Mouse (Mus musculus) right cerebral cortex, postnatal 25 days (tissue): ENCODE results near the gene Cst12.
A peak's percentile ranks its signal among the peaks of the same experiment; 100 is the strongest.
"Not testable (repeated sequence)": the region's sequence is repeated elsewhere in the genome, so short reads cannot be mapped to it uniquely, and the experiment has no call there.

Source experiments
- DNase-seq: peaks from one replicate; pipeline ENCODE4 v3.0.0; 2022

The Cst12 gene

DNA sequence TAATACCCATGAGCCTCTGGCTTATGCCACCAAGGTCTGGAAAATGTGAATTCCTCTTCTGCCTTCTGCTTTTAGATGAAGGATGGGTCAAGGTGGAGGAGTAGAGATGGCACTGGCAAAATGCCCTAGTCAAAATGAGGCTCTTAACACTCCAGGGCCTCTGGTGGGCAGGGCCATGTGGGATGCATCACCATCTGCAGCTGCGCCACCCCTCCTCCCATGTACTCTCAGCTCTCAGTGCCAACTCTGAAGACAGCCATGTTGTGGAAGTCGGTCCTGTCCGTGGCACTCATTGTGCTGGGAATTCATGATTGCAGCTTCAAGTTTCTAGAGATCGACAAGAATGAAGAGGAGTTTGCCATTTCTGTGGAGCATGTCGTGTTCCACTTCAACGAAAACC lies at the start of gene Cst12:
Gene Cst12, plus strand, starts transcription at position 220 of the 400 bp plus-strand sequence.
- DNase-seq: no peak

DNA sequence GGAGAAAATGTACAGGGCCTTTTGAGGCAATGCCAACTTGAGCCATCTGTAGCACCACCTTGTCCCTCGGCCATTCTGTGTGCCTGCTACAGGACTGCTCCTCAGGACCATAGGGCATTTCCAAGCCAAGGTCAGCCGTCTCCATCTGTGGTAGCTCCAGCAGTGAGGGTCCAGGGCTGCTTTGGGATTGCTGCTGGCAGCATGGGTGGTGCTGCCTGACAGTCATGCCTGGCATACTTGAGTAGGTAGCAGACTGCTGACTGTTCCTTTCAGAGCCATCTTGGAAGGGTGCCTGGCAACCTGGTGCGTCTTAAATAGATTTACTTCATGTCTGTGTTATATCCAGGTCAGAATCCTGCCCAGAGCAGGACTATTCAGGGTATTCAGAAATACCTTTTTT lies 46.2 kb upstream of the Cst12 start:
- DNase-seq: peak; percentile 48

DNA sequence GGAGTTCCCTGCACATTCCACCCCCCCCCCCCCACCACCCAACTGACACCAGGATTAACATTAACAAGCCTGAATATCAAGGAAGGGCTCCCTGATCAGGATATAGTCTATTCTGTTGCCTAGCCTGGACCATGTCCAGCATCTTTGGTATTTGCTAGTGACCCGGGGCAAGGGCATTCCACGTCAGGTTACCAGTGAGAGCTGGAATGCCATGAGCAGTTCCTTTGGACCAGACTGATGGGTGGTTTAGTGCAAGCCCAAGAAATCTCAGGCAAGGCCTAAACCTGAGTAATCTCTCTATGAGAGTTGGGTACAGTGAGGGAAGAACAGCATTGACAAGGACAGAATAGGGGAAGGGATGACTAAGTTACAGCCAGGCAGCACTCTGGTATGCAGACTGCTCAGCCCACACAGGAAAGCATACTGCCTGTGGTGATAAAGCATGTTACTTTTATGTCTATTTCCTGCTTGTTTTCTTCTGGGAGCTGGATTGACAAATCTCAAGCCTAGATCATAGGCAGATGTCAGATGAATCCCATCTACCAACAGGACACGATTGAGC lies 45.2 kb upstream of the Cst12 start:
- no peak for DNase-seq

DNA sequence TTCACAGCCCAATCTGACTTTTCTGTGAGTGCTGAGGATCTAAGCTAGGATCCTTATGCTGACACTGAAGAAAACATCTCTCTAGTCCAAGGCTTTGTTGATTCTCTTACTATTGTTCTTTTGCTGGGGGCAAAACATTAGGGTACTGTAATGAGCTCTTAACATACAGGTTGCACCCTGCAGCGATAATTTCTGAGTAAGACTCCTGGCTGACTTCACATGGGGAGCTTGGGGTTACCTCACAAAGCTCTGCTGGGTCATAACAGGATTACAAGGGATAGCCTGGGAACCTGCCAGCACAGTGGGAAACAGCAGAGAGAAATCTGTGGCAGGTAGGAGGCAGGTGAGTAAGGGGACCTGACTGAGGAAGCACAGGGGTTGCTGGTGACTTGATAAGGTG lies 39.1 kb upstream of the Cst12 start, which contains the start of gene Cstl1:
Gene Cstl1, plus strand, starts transcription at position 301 of the 400 bp plus-strand sequence.
- DNase-seq: no peak

DNA sequence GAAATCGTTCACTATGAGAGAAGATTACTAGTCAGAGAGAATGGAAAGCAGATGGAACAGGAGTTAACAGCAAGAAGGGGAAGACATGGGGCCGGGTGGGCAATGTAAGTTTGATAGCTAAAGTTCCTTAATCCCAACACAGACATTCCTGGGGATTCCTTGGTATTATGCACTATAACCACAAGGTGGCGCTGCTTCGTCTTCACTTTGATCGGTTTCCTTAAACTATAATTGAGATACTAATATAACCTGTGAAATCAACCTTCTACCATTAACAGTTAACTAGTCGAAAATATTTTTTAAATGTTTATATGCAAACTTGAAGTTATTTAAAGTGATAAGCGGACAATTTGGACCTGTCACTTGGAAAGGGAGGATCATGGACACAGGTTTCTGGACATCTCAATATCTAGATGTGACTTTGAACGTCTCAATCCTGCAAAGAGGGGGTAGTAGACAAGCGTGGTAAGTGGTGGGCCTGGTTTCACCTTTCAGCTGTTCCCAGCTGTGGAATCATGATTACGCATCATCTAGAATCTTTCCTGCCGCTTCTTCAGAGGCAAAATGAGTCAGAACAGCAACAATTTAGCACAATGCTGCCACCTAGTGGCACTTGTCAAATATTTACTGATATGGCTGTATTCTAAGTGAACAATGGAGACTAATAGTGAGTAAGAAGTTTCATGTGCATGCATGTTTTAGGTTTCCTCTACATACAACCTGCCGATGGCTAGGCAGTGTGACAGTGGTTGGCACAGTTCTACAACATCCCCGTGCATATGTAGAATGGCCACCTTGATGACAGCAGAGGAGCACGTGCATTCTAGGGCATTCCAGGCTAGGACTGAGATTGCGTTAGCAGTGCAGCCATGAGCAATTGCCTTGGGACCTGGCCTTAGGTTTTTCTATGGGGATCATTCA lies 37.0 kb upstream of the Cst12 start:
- peak; percentile 59 for DNase-seq

DNA sequence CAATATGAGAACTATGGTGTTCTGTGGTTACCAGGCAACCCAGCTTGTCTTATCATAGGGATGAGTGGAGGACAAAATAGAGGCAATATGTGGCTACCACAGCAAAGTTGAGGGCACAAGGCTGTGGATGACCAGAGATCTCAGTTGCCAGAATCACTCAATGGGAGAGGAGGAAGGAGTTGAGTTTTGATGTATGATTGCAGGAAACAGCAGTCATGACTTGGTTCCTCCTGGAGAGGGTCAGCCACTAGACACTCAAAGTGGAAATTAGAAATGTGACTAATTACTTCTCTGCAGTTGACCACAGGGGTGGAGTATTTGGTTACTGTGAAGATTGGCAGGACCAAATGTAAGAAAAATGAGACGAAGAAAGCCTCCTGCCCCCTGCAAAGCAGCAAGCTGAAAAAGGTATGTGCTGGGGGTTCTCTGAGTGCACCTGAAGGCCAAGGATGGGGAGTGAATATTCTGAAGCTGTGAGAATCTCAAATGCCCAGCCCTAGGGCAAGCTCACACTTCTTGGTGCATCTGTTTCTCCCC lies 34.8 kb upstream of the Cst12 start:
- DNase-seq: no peak

DNA sequence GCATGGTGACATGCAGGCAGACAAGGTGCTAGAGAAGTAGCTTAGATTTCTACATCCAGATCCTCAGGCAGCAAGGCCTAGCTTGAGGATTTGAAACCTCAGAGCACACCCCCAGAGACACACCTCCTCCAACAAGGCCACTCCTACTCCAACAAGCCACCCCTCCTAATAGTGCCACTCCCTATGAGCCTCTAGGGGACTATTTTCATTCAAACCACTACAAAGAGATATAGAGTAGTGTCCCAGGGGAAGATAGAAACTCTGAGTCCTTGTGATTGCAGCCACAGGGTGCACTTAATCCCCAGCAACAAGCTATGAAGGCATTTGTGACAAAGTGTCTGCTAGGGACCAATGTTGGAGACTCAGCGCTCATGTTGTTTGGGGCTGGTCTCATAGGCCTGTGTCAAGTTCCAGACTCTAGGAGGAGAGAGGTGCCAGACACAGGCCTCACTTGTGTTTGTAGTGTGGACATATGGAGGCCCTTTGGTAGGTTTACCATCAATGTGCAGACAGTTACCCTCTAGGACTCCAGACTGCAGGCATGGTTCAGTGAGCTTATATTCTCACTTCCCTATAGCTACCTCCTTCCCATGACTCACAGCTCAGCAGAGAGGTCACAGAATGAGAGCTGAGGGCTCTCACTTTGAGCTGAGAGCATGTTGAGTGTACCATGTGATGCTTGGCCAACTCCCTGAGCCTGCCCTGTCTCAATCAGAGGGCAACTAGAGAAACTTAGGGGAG lies 25.3 kb upstream of the Cst12 start:
- DNase-seq: no peak

DNA sequence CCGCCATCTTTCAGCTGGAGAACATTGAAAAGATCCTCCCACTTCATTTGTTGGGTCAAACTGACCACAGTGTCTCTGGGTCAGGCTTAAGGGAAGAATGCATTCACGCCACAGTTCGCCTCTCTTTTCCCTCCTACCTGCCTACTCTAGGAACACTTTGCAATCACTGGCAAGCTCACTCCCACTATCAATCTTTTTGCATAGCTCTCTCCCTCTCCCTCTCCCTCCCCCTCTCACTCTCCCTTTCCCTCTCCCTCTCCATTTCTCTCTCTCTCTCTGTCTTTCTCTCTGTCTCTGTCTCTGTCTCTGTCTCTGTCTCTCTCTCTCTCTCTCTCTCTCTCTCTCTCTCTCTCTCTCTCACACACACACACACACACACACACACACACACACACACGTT lies 17.8 kb upstream of the Cst12 start, which contains the start of gene Cst11:
Gene Cst11, minus strand, starts transcription at position 101 of the 400 bp plus-strand sequence.
- DNase-seq: not testable (repeated sequence)

DNA sequence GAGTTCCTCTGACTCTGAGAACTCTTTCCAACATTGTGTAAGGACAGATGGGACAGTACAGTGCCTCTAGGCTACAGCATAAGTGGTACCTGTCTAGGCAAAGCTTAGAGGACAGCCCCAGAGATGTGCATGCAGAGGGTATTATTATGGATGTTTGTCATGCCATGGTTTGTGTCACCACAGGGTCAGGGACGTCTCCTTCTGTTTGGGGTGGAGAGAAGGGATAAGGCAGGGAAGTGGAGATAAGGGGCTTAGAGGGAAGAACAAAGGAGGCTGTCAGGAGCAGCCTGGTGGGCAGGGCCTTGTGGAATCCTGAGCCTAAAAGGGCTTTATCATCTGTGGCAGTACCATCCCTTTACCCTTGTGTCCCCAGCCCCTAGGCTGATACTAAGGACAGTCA lies 7.5 kb upstream of the Cst12 start, which contains the start of gene 8030411F24Rik:
Gene 8030411F24Rik, plus strand, starts transcription at position 301 of the 400 bp plus-strand sequence.
- DNase-seq: no peak

DNA sequence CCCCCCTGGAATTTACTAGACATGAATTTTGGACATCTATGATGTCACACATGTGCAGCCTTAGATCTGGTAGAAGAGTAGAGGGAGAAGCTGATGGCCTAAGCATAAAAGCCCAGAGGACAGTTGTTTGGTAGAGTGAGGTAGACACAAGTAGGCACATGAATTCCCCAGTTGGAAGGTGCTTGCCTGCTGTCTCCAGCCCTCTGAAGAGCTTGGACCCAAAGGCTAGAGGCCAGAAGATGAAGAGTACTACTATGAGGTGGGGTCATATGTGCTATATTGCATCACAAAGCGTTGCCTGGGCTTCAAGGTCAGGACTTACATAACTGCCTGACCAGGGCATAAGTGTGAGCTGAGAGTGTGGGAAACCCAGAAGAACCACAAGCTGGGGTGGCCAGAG lies 9.3 kb downstream of the Cst12 start, which contains the start of gene Cst8:
Gene Cst8, plus strand, starts transcription at position 301 of the 400 bp plus-strand sequence.
- no peak for DNase-seq

DNA sequence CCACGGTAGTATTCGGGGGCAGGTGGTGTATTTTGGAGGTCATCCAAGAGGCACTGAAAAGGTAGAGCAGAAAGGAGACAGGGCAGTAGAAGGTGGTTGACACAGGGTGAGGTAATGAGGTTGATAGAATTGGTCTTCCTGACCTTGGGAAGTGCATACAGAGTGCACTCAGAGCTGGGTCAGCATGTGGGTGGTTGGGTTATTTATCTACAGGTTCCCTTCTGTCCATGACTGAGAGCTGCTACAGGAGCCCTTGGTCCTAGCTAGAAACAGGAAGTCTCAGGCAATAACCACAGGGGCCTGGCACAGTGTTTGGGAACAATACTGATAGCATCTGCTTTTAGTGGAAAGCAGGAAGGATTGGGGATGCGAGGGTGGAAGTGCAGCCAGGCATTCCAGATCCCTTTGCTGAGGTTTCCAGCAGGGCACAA lies 12.3 kb downstream of the Cst12 start:
- DNase-seq: no peak

DNA sequence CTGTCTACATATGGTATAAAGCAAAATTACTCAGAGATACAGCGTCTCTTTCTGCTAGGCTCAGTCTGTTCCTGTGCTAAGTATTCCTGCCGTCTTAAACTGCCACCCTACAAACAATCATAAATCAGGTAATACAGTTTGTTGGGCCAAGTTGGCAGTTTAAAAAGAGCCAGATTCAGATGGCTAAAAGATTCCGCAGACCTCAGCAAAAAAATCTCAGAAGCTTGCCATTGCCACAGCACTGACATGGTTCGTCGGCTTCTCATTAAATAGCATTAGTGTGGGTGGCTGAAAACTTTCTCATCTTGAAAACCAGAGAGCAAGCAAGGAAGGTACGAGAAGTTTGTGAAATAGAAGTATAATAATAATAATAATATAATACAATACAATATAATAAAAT lies 17.5 kb downstream of the Cst12 start:
- no peak for DNase-seq

DNA sequence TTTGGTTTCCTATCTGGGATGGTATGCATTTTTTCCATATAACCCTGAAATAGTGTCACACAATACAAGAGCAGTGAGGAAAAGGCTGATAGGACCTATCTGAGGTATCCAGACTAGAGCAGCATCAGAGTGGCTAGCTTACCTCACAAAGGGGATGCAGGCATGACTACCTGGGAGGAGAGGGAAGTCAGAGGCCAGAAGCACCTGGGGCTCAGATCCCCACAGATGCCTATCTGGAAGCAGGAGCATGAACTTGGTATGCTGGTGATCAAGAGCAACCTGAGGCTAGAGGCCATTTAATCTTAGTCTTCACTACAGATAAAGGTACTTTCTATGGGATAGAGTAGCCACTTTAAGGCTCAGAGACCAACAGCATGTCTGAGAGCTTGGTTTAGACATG lies 30.7 kb downstream of the Cst12 start, which contains the start of gene Cst13:
Gene Cst13, plus strand, starts transcription at position 173 of the 400 bp plus-strand sequence.
- DNase-seq: no peak

DNA sequence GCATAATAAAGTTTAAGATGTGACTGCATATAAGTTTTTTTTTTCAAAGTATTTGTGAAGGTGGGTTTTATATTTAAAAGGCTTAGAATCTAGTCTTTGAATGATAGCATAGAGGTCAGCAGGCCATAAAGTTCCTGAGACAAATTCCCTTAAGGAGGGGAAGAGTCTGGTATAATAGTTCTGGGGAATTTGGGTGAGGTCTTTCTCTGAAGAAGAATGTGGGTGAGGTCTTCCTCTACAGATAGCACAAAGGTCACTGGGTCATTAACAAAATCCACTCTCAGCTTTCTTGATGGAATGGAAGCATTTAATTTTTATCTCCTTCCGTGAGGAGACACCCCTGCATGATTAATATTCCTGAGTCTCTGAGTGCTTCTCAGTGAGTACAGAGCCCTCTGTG lies 36.8 kb downstream of the Cst12 start:
- DNase-seq: no peak

DNA sequence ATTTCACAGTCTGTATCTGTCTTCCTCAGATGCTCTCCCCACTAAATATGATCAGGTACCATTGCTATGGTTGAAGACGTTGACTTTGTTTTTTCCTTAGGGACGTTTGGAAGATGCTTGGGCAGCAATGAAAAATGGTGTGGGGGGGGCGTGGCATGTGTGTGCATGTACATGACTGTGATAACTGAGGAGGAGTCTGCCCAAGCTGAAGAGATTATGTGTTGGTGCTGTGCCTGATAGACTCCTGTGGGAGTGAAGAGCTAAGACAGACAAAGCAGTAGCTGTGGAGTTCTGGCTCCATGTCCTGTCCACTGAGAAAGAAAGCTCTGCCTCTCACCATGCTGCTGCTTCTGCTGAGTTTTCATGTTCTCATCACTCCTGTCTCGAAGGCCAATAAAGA lies 45.8 kb downstream of the Cst12 start, which contains the start of gene Cst9:
Gene Cst9, plus strand, starts transcription at position 236 of the 400 bp plus-strand sequence.
- DNase-seq: no peak

DNA sequence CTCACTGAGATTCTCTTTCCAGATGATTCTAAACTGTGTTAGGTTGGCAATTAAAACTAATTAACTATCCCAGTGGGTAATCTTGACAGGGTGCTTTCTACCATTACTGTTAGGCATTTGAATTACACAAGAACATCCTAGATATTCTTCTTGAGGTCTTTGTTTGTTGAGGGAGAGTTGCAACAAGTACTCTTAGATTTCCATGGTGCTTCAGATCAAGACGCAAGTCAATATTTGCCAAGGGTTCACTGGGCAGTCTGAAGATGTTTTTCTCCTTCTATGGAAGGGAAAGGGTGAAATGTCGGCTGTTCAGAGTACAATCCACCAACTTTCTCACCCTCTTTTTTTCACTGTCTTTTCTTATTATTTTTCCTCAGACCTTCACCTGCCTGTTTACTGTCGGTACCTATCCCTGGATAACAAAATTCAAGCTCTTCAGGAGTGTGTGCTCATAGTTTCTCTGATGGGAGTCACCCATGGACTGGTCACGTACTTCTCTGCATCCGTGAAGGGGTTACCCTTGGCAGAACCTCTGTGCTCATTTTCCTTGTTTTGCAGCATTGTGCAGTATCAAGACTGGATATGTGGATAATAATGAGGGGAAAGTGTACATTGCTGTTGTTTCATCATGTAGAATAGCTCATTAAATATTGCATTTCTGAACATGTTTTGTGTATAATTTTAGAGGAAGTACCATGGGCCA lies 49.1 kb downstream of the Cst12 start:
- no peak for DNase-seq

DNA sequence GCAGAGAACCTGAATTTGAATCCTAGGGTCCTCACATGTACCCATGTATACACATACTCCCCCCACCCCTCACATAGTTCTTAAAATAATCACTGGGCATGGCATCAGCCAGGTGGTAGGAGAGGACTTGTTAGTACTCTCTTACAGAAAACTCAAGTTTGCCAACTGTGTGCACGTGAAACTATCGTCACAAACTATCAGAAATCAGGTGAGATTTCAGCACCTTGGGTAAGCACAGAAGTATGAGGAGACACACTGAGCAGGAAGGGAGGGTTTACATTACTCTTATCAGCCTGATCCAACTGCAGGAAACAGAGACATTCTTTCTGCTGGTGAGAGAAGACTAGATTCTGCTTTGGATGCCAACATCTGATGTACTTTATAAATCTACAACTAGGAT lies 50.1 kb downstream of the Cst12 start:
- DNase-seq: no peak
